Mouse (Mus musculus) 416B (cell line): ENCODE measurements around the gene Creb3l1.

ENCODE experiments used
- DNase-seq: peaks from one replicate; pipeline ENCODE4 v3.0.0; 2011; ENCODE audit warnings: low read depth

The Creb3l1 gene

DNA sequence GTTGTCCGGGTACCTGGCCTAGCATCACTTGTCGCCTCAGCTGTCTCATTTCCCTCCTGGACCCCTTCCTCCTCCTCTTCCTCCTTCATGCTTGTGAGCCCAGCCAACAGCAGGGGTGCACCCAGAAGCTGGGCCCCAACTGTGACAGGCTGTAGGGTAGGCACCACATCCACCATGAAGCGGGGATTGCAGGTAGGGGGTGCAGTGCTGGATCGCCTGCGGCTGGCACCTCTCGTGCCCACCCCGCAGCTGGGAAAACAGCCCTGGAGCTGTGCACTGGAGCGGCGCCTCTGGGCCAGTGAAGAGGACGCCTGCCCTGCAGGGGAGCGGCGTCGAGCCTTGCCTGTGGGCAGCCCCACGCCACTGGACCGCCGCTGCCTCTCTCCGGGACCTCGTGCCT, 78.8 kb downstream of the Creb3l1 start, which contains the start of gene Gm9821:
TSS of gene Gm9821 (plus strand) at position 221 of the 400 bp plus-strand sequence.
- no peak for DNase-seq

DNA sequence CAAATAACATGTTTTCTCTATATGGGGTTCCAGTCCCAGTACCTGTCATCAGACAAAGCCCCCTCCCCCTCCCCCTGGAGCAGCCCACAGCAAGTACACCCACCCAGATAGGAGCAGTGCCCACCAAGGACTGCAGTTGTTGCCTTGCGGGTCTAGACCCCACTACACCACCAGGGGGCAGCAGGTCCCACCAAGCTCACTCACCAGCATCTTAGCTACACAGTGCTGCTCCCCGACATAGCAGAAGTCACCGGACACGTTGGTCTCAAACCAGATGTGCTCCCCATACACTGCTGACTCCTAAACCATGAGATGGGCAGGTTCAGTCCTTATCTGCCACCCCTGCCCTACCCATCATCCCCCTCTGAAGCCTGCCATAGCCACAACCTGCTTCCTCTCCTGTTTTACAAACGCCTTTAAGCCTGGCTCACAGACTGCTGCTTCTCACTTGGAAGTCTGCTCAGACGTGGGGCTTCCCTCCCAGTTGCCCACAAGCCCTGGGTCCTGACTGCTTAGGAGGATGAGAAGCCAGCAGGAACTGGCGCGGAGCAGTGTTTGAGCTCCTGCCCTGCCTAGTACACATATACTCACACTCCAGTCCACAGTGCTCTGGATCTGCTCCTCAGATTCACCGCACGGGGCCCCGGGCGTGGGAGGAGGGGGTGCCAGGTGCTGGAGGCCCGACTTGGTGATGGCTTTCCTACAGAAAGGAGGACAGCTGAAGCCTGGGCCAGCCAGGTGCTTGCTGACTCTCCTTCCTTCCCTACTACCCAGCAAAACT, 79.9 kb downstream of the Creb3l1 start:
- peak; percentile 80 for DNase-seq

DNA sequence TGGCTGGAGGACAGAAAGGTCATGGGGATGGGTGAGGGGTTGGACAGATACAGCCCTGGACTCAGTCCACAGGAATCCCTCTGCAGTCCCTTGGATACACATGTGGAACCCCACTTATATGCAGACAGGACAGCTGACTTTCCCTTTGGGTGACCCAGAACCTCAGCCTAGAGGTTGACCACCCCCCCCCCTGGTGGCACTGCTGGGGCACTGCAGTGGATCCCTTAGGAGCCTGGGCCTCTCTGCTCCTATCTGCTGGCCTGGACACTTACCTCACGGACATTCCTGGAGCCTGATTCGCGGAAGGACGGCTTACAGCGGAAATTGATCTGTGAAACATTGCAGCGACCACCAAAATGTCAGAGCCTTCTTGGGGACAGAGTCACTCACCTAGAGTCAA, 81.9 kb downstream of the Creb3l1 start:
- peak; percentile 46 for DNase-seq

DNA sequence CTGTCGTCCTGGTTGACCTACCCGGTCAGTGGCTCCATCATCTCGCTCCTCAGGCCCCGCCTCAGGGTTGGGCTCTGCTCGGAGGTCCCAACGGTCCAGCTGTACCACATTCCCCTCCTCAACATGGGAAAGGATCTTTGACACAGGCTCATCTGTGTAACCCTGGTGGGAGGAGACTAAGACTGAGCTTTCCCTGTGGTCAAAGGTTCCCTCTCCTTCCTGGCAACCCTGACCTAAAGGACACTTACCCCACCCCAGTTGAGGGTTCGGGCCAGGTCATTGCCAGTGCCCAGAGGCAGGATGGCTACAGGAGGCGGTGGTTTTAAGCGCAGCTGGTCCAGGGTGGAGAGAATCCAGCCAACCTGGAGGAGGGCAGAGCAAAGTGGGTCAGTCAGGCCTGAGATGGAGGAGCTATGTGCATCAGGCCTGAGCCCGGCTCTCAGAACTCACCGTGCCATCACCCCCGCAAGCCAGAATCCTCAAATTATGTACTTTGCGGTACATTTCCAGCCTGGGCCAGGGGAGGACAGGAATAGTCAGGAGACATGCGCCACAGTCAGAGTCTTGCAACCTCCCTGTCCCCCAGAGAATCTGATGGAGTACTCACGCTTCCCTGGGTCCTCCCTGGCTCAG, 84.9 kb downstream of the Creb3l1 start:
- DNase-seq, result no peak

DNA sequence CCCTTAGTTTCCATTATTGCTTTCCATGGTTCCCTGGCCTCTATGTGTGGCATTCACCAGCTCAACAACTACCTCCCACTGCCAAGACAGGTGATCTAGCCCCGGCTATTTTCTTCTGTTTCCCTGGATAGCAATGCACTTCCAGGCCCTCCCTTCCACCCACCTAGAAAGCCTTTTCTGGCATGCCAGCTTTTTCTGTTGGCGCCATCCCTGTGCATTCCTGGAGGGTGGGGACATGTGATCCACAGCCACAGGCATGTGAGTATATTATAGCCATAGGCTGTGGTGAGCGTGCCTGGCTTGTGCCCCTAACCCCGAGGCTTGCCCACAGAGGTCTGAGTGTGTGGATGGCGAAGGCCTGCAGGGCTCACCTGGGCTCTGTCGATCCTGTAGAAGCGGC, 88.1 kb downstream of the Creb3l1 start:
- DNase-seq, result no peak

DNA sequence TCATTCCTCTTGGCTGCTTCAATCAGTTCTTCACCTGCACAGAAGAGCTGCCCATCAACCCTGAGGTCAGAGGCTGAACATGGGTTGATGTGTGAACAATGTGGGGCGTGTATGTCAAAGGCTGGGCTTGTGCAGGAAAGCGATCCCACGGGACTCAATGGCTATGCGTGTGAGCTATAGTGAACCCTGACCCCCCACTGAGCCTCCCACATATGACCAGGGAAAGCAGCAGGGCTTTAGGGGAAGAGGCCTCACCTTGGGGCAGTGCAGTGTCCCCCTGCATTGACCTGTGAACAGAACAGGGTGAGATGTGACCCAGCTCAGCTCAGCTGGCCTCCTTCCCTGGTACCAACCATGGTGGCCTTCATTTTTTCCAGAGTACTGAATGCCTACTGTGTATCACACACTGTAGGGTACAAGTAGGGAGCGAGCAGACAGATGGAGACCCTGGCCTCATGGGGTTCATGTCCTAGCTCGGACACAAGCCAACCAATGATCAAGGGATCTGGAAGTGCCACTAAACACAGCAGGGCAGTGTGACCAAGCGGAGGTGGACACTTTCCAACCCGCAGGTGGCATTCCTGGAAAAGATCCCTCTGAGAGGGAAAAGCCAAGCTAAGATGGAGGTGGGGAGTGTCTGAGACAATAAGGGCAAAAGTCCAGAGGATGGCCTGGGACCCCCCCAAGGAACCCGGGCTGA, 89.3 kb downstream of the Creb3l1 start:
- DNase-seq, result no peak

DNA sequence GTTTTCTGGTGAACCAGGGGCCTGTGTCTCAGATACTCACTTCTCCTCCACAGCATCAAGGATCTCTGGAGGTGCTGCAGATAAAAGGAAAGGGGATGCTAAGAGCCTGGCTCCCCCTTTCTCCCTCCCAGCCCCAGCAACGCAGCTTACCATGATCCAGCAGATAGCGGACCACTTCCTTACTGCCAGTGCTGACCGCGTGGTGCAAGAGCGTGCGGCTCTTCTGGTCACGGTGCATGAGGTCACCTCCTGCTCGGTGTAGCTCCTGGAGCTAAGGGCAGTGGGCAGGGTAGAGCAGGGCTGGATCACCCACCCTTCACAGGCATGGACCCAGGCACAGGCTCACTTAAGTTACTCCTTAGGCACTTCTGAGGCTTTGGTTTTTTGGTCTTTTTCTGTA, 90.3 kb downstream of the Creb3l1 start:
- DNase-seq, result peak; percentile 74

DNA sequence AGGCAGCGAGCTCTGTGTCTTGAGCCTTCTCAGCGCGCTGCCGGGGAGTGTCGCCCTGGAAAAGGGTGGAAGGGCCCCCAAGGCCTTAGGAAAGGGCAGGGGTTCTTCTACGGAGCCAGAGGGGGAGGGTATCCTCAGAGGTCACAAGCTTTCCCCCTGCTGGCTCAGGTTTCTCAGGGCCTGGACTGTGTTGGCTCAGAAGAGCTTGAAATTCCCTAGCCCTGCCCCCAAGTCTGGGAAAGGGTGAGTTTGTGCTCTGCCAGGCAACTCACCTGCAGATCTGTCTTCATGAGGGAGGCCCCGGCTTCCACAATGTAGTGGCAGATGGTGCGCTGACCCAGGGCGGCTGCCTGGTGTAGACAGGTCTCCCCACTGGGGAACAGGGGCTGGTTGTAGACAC, 90.8 kb downstream of the Creb3l1 start:
- no peak for DNase-seq

DNA sequence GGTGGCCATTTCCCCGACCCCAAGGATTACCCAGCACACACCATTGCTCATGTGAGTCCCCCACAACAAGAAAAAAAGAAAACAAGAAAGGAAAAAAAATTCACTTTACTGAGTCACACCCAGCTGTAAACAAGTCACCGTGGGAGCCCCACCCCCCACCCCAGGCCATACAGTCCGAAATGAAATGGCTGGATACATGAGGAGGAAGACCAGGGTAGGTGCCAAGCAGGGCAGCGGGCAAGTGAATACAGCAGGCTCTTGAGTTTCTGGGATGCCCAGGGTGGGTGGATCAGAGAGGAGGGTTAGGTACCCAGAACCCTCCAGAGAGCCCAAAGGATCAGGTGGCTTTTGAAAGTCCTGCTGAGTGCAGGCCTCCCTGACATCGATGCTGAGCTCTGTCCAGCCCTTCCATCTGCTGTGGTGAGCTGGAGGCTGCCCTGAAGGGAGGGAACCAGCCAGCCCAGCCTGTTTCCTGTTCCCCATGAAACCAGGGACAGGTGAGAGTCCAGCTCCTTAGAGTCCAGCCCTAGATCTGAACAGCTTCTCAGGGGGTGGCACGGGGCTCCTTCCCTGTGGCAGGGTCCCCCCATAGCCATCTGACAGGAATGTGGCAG, 91.5 kb downstream of the Creb3l1 start:
- no peak for DNase-seq
